Mouse (Mus musculus): ENCODE measurements around the gene Gm4922. TPM values are rescaled to one million over a fixed set of nuclear protein-coding genes. Genes with fewer than 3 reads are reported as not detected.

The Gm4922 gene
- total and polyA plus RNA-seq, 3 experiments = not detected

GRCm38 (mm10) chr10:18769909-18770308 is 16.7 kb downstream of the Gm4922 start (continued):
- TF ChIP-seq ZMIZ1 (IDR thresholded peaks at IDR 0.05; ENCODE audit: low read depth, low read length) = no peak
- TF ChIP-seq MXI1 (IDR thresholded peaks at IDR 0.05; ENCODE audit: low read depth, low read length) = no peak

- H3K9me3 ChIP-seq (replicated peaks; ENCODE audit: low read length) = peaks cover 3% of the 10 kb centered on the region
- H3K4me3 ChIP-seq (replicated peaks in 1 of 3; ENCODE audit: low read depth in 2 of 3, low read length in 2 of 3, poor library complexity in 1 of 3) = no peak overlapping the region
- H3K36me3 ChIP-seq (replicated peaks in 1 of 2; ENCODE audit: control insufficient read depth in 1 of 2, insufficient read depth in 1 of 2, low read length in 1 of 2) = no peaks in the 10 kb centered on the region
- peak; percentile 46 to 64 for TF ChIP-seq CTCF (conservative IDR thresholded peaks at IDR 0.05 in 1 of 2, IDR thresholded peaks at IDR 0.05 in 1 of 2; ENCODE audit: low read depth in 2 of 2, low read length in 2 of 2)
- peak; percentile 33; the same call in 1 of the 2 replicates for TF ChIP-seq SMC3 (IDR thresholded peaks at IDR 0.05; ENCODE audit: low read depth, low read length)
- peak; percentile 56 for TF ChIP-seq RAD21 (IDR thresholded peaks at IDR 0.05; ENCODE audit: low read depth, low read length)
- TF ChIP-seq PAX5 (IDR thresholded peaks at IDR 0.05; ENCODE audit: low read length) = no peak
- peak; percentile 39 for DNase-seq (ENCODE audit: extremely low read depth)
- no peaks in the 10 kb centered on the region for H3K4me1 ChIP-seq (ENCODE audit: control insufficient read depth in 1 of 2, insufficient read depth in 2 of 2)
- no peak overlapping the region for H3K9ac ChIP-seq (ENCODE audit: insufficient read depth, low read depth)
- no peaks in the 10 kb centered on the region for H3K27me3 ChIP-seq (replicated peaks)
- H3K27ac ChIP-seq (ENCODE audit: insufficient read depth, low read depth) = no peak overlapping the region
- dilution Hi-C loops (cut with MboI; ENCODE audit: extremely low pct_ligation_motif_present, extremely low pct_unique_long_range_greater_than_20kb, low sequenced_read_pairs) = no loop called here
- no peak overlapping the region for H3K4me2 ChIP-seq (ENCODE audit: insufficient read depth, low read depth, poor library complexity, severe bottlenecking)
- no peaks in the 10 kb centered on the region for H3K79me2 ChIP-seq (replicated peaks; ENCODE audit: control insufficient read depth, extremely low read depth, insufficient read depth, poor library complexity, severe bottlenecking)
- in situ Hi-C loops (cut with MboI; ENCODE audit: low pct_ligation_motif_present, low pct_unique_long_range_greater_than_20kb, low sequenced_read_pairs) = no loop called here
Observed at GRCm38 (mm10) chr10:18760241-18760640, 26.4 kb downstream of the Gm4922 start.

GRCm38 (mm10) chr10:18750057-18750456 is 36.5 kb downstream of the Gm4922 start:
- no peaks in the 10 kb centered on the region for H3K79me2 ChIP-seq (replicated peaks; ENCODE audit: control insufficient read depth, extremely low read depth, insufficient read depth, poor library complexity, severe bottlenecking)
- no peak overlapping the region for H3K4me2 ChIP-seq (ENCODE audit: insufficient read depth, low read depth, poor library complexity, severe bottlenecking)
- no peaks in the 10 kb centered on the region for H3K36me3 ChIP-seq (replicated peaks in 1 of 2; ENCODE audit: control insufficient read depth in 1 of 2, insufficient read depth in 1 of 2, low read length in 1 of 2)
- no peaks in the 10 kb centered on the region for H3K4me1 ChIP-seq (ENCODE audit: control insufficient read depth in 1 of 2, insufficient read depth in 2 of 2)
- H3K4me3 ChIP-seq (replicated peaks in 1 of 3; ENCODE audit: low read depth in 2 of 3, low read length in 2 of 3, poor library complexity in 1 of 3) = no peak overlapping the region
- H3K9me3 ChIP-seq (replicated peaks; ENCODE audit: low read length) = no peaks in the 10 kb centered on the region
- no peaks in the 10 kb centered on the region for H3K27me3 ChIP-seq (replicated peaks)
- H3K9ac ChIP-seq (ENCODE audit: insufficient read depth, low read depth) = no peak overlapping the region
- H3K27ac ChIP-seq (ENCODE audit: insufficient read depth, low read depth) = no peak overlapping the region
- TF ChIP-seq MEF2A (IDR thresholded peaks at IDR 0.05; ENCODE audit: borderline replicate concordance, low read depth, low read length) = no peak
- TF ChIP-seq POLR2A (IDR thresholded peaks at IDR 0.05; ENCODE audit: low read depth, low read length) = no peak
- DNase-seq (ENCODE audit: extremely low read depth) = no peak
- in situ Hi-C loops (cut with MboI; ENCODE audit: low pct_ligation_motif_present, low pct_unique_long_range_greater_than_20kb, low sequenced_read_pairs) (no loop called here), dilution Hi-C loops (cut with MboI; ENCODE audit: extremely low pct_ligation_motif_present, extremely low pct_unique_long_range_greater_than_20kb, low sequenced_read_pairs) (no loop called here)

GRCm38 (mm10) chr10:18743286-18744142 is 43.1 kb downstream of the Gm4922 start, which contains the start of gene Arfgef3:
Gene Arfgef3, minus strand, starts transcription at chr10:18743949.
- peaks cover 4% of the 10 kb centered on the region for H3K9me3 ChIP-seq (replicated peaks; ENCODE audit: low read length)

More at GRCm38 (mm10) chr10:18743286-18744142, 43.1 kb downstream of the Gm4922 start, which contains the start of gene Arfgef3:
- Histone ChIP-seq H3K9ac (ENCODE audit: insufficient read depth, low read depth) (peak within 1 kb of the TSS; percentile 3; the same call in 1 of the 2 replicates), H3K27ac (ENCODE audit: insufficient read depth, low read depth) (no peak within 1 kb of the TSS), H3K4me3 (replicated peaks in 1 of 3; ENCODE audit: low read depth in 2 of 3, low read length in 2 of 3, poor library complexity in 1 of 3) (peak within 1 kb of the TSS in 2 of 3 experiments; percentile 34 to 63), H3K4me2 (ENCODE audit: insufficient read depth, low read depth, poor library complexity, severe bottlenecking) (peak within 1 kb of the TSS; percentile 30; the same call in 1 of the 2 replicates), H3K79me2 (replicated peaks; ENCODE audit: control insufficient read depth, extremely low read depth, insufficient read depth, poor library complexity, severe bottlenecking) (peaks cover 2% of the 10 kb centered on the region; the same call in 1 of the 2 replicates), H3K36me3 (replicated peaks in 1 of 2; ENCODE audit: control insufficient read depth in 1 of 2, insufficient read depth in 1 of 2, low read length in 1 of 2) (no peaks in the 10 kb centered on the region), H3K4me1 (ENCODE audit: control insufficient read depth in 1 of 2, insufficient read depth in 2 of 2) (no peaks in the 10 kb centered on the region; a peak in 1 of 4 replicates), H3K27me3 (replicated peaks) (no peaks in the 10 kb centered on the region)
- DNase-seq (ENCODE audit: extremely low read depth) = no peak
- 0 out of 2 replicates have a peak, but pooled peaks have one; percentile 11 for TF ChIP-seq NELFE (IDR thresholded peaks at IDR 0.05; ENCODE audit: low read depth, low read length)
- TF ChIP-seq MYC (IDR thresholded peaks at IDR 0.05; ENCODE audit: low read depth, low read length) = no peak
- TF ChIP-seq BHLHE40 (IDR thresholded peaks at IDR 0.05; ENCODE audit: low read depth, low read length) = 0 out of 2 replicates have a peak, but pooled peaks have one; percentile 5
- dilution Hi-C loops (cut with MboI; ENCODE audit: extremely low pct_ligation_motif_present, extremely low pct_unique_long_range_greater_than_20kb, low sequenced_read_pairs) = no loop called here
- in situ Hi-C loops (cut with MboI; ENCODE audit: low pct_ligation_motif_present, low pct_unique_long_range_greater_than_20kb, low sequenced_read_pairs) = no loop called here

All from CH12.LX (cell line).